Mouse (Mus musculus) liver, postnatal 0 days (tissue): ENCODE measurements around the gene Gm12258.
"Not testable (repeated sequence)": the region's sequence is repeated elsewhere in the genome, so short reads cannot be mapped to it uniquely, and the experiment has no call there.

Source experiments
- CTCF ChIP-seq: sonication (generic); IDR thresholded peaks from 2 replicates; pipeline ENCODE4 v1.5.1; 2016; ENCODE audit warnings: antibody characterized with exemption, low read depth
- EP300 ChIP-seq: IDR thresholded peaks from 2 replicates; pipeline ENCODE4 v1.6.1; 2016; ENCODE audit warnings: antibody characterized with exemption, low read depth, mild to moderate bottlenecking

- not testable (repeated sequence) for TF ChIP-seq CTCF, EP300
Observed at GRCm38 (mm10) chr11:58828937-58829336, 18.0 kb upstream of the Gm12258 start, which contains the start of gene Olfr312.
